Mouse (Mus musculus): ENCODE measurements around the gene Slit2.

Gene Slit2

GRCm38 (mm10) chr5:47982941-47983701 lies at the start of gene Slit2:
Gene Slit2, plus strand, starts transcription at chr5:47983138.
- DNase-seq (ENCODE audit: low read depth, low spot score): no peak

- no peak for DNase-seq (ENCODE audit: low read depth, low spot score)
Measured at GRCm38 (mm10) chr5:47938586-47939372, 44.2 kb upstream of the Slit2 start.

GRCm38 (mm10) chr5:47956451-47956850 lies 26.5 kb upstream of the Slit2 start:
- DNase-seq (ENCODE audit: low read depth, low spot score): no peak

GRCm38 (mm10) chr5:47975795-47976194 lies 7.1 kb upstream of the Slit2 start:
- no peak for DNase-seq (ENCODE audit: low read depth, low spot score)

GRCm38 (mm10) chr5:47979371-47979770 lies 3.6 kb upstream of the Slit2 start:
- DNase-seq (ENCODE audit: low read depth, low spot score): no peak

- DNase-seq (ENCODE audit: low read depth, low spot score): no peak
Measured at GRCm38 (mm10) chr5:47980459-47980858, 2.5 kb upstream of the Slit2 start.

GRCm38 (mm10) chr5:47981951-47982350 lies 987 bp upstream of the Slit2 start:
- no peak for DNase-seq (ENCODE audit: low read depth, low spot score)

- DNase-seq (ENCODE audit: low read depth, low spot score): no peak
Measured at GRCm38 (mm10) chr5:47983746-47984583, 1.0 kb downstream of the Slit2 start.

- DNase-seq (ENCODE audit: low read depth, low spot score): no peak
Measured at GRCm38 (mm10) chr5:47984584-47985197, 1.8 kb downstream of the Slit2 start.

GRCm38 (mm10) chr5:47985198-47985631 lies 2.3 kb downstream of the Slit2 start:
- no peak for DNase-seq (ENCODE audit: low read depth, low spot score)

GRCm38 (mm10) chr5:47985901-47986670 lies 3.1 kb downstream of the Slit2 start:
- DNase-seq (ENCODE audit: low read depth, low spot score): no peak

GRCm38 (mm10) chr5:47990926-47991325 lies 8.0 kb downstream of the Slit2 start:
- DNase-seq (ENCODE audit: low read depth, low spot score): no peak

GRCm38 (mm10) chr5:48003708-48004415 lies 20.9 kb downstream of the Slit2 start:
- no peak for DNase-seq (ENCODE audit: low read depth, low spot score)

GRCm38 (mm10) chr5:48005533-48005932 lies 22.6 kb downstream of the Slit2 start:
- no peak for DNase-seq (ENCODE audit: low read depth, low spot score)

- DNase-seq (ENCODE audit: low read depth, low spot score): no peak
Measured at GRCm38 (mm10) chr5:48006059-48006458, 23.1 kb downstream of the Slit2 start.

GRCm38 (mm10) chr5:48023441-48023840 lies 40.5 kb downstream of the Slit2 start:
- DNase-seq (ENCODE audit: low read depth, low spot score): no peak

- no peak for DNase-seq (ENCODE audit: low read depth, low spot score)
Measured at GRCm38 (mm10) chr5:48034875-48035274, 51.9 kb downstream of the Slit2 start.

GRCm38 (mm10) chr5:48038033-48038432 lies 55.1 kb downstream of the Slit2 start:
- DNase-seq (ENCODE audit: low read depth, low spot score): no peak

GRCm38 (mm10) chr5:48048986-48049751 lies 66.2 kb downstream of the Slit2 start:
- DNase-seq (ENCODE audit: low read depth, low spot score): no peak
